Mouse (Mus musculus) kidney, postnatal 0 days (tissue): ENCODE measurements around the gene Sh3glb1. TPM values are rescaled to one million over a fixed set of nuclear protein-coding genes. Genes with fewer than 3 reads are reported as not detected.
"Not testable (repeated sequence)": the region's sequence is repeated elsewhere in the genome, so short reads cannot be mapped to it uniquely, and the experiment has no call there.

Experiments used
- ATAC-seq: fragments of 200-750 bp; cut with Nextera tagmentation; replicated peaks from 2 replicates; pipeline ENCODE4 v1.8.0; 2017; ENCODE audit warnings: low read depth, moderate number of reproducible peaks, moderate TSS enrichment, moderate library complexity; ENCODE audit not compliant: low FRiP score
- DNase-seq: peaks from one replicate; pipeline ENCODE4 v3.0.0-alpha.2; 2016; ENCODE audit warnings: low spot score
- H3K27ac ChIP-seq: fragments of 300-500 bp; sonication (generic); 2 replicates; pipeline ENCODE4 v1.5.1; 2014; ENCODE audit warnings: mild to moderate bottlenecking
- H3K27me3 ChIP-seq: fragments of 300-500 bp; sonication (generic); 2 replicates; pipeline ENCODE4 v1.6.1; 2014; ENCODE audit warnings: low read length, mixed read lengths; ENCODE audit not compliant: insufficient read depth
- H3K36me3 ChIP-seq: fragments of 300-500 bp; sonication (generic); 2 replicates; pipeline ENCODE4 v1.6.1; 2014; ENCODE audit warnings: low read length, mixed read lengths; ENCODE audit not compliant: insufficient read depth
- H3K4me1 ChIP-seq: fragments of 300-500 bp; sonication (generic); replicated peaks from 2 replicates; pipeline ENCODE4 v1.6.1; 2014; ENCODE audit warnings: antibody characterized with exemption, low read length, mixed read lengths; ENCODE audit not compliant: insufficient read depth
- H3K4me2 ChIP-seq: fragments of 300-500 bp; sonication (generic); 2 replicates; pipeline ENCODE4 v1.6.1; 2014; ENCODE audit warnings: mild to moderate bottlenecking, low read length, moderate library complexity, mixed read lengths
- H3K4me3 ChIP-seq: fragments of 300-500 bp; sonication (generic); replicated peaks from 2 replicates; pipeline ENCODE4 v1.5.1; 2014; ENCODE audit warnings: low read depth, low read length
- H3K9ac ChIP-seq: fragments of 300-500 bp; sonication (generic); 2 replicates; pipeline ENCODE4 v1.6.1; 2014; ENCODE audit warnings: low read depth, low read length
- H3K9me3 ChIP-seq: fragments of 300-500 bp; sonication (generic); replicated peaks from 2 replicates; pipeline ENCODE4 v1.6.1; 2016; ENCODE audit warnings: low read length, inconsistent platforms, mixed read lengths
- CTCF ChIP-seq: IDR thresholded peaks from 2 replicates; pipeline ENCODE4 v1.5.1; 2016; ENCODE audit warnings: antibody characterized with exemption, low read depth, mild to moderate bottlenecking, moderate library complexity
- WGBS: fragments of 180-500 bp; shearing (Covaris S2); extraction: QIAGEN DNeasy Blood & Tissue Kit; methylation state at CpG from one replicate; pipeline ENCODE4 v1.1.7; 2014; 5-methylcytosine and 5-hydroxymethylcytosine counted together
- polyA plus RNA-seq: library from polyadenylated mRNA; unstranded; fragments of >200 nt; fragmentation: Nextera tagmentation; extraction: Ambion mirVana; gene quantifications from 2 replicates; pipeline ENCODE4 v1.2.1, GENCODE M21; 2015

Sh3glb1 gene
- polyA plus RNA-seq, 1 experiment from 2014 or later, result 129 TPM

GRCm38 (mm10) chr3:144753120-144753519 lies 33.0 kb upstream of the Sh3glb1 start:
- DNase-seq, result no peak
- no peak overlapping the region for H3K4me3 ChIP-seq
- H3K27ac ChIP-seq, result no peak overlapping the region
- no peaks in the 10 kb centered on the region for H3K9me3 ChIP-seq
- H3K4me2 ChIP-seq, result no peak overlapping the region
- TF ChIP-seq CTCF, result peak; percentile 65
- H3K27me3 ChIP-seq, result no peaks in the 10 kb centered on the region
- WGBS, result 13% methylated on average over 2 of the region's 2 CpGs
- H3K9ac ChIP-seq, result no peak overlapping the region
- ATAC-seq, result no peak
- H3K4me1 ChIP-seq, result no peaks in the 10 kb centered on the region
- H3K36me3 ChIP-seq, result no peaks in the 10 kb centered on the region

GRCm38 (mm10) chr3:144749062-144749963 lies 29.2 kb upstream of the Sh3glb1 start:
- H3K27me3 ChIP-seq, ATAC-seq, H3K36me3 ChIP-seq, H3K4me1 ChIP-seq, H3K27ac ChIP-seq, H3K9ac ChIP-seq, H3K4me3 ChIP-seq, H3K9me3 ChIP-seq, DNase-seq, H3K4me2 ChIP-seq: not testable (repeated sequence)
- 52% methylated on average over 18 of the region's 21 CpGs for WGBS

- not testable (repeated sequence) for DNase-seq, H3K9me3 ChIP-seq, ATAC-seq, H3K27ac ChIP-seq, H3K9ac ChIP-seq, H3K4me2 ChIP-seq, H3K36me3 ChIP-seq, H3K4me1 ChIP-seq, H3K4me3 ChIP-seq, H3K27me3 ChIP-seq
- WGBS, result 46% methylated on average over 3 of the region's 3 CpGs
Observed at GRCm38 (mm10) chr3:144747706-144748105, 27.6 kb upstream of the Sh3glb1 start.

- H3K9ac ChIP-seq, H3K4me3 ChIP-seq, H3K36me3 ChIP-seq, ATAC-seq, H3K4me2 ChIP-seq, H3K27ac ChIP-seq, DNase-seq, H3K9me3 ChIP-seq, H3K27me3 ChIP-seq, H3K4me1 ChIP-seq: not testable (repeated sequence)
- WGBS, result 89% methylated on average over 24 of the region's 24 CpGs
Observed at GRCm38 (mm10) chr3:144738396-144738795, 18.3 kb upstream of the Sh3glb1 start.

GRCm38 (mm10) chr3:144736831-144737230 lies 16.7 kb upstream of the Sh3glb1 start:
- ATAC-seq (no peak), DNase-seq (peak; percentile 50)
- H3K9me3 ChIP-seq, result no peaks in the 10 kb centered on the region
- H3K27me3 ChIP-seq, result no peaks in the 10 kb centered on the region
- H3K36me3 ChIP-seq, result no peaks in the 10 kb centered on the region
- no peak overlapping the region for H3K4me2 ChIP-seq
- H3K9ac ChIP-seq, result no peak overlapping the region
- H3K4me3 ChIP-seq, result no peak overlapping the region
- 28% methylated on average over 9 of the region's 9 CpGs for WGBS
- H3K27ac ChIP-seq, result no peak overlapping the region
- peak; percentile 60 for TF ChIP-seq CTCF
- H3K4me1 ChIP-seq, result no peaks in the 10 kb centered on the region

GRCm38 (mm10) chr3:144723455-144723854 lies 3.3 kb upstream of the Sh3glb1 start:
- 44% methylated on average over 4 of the region's 4 CpGs for WGBS
- peak; percentile 53 for DNase-seq
- Histone ChIP-seq H3K4me3 (no peak overlapping the region), H3K9ac (no peak overlapping the region), H3K27me3 (no peaks in the 10 kb centered on the region), H3K9me3 (no peaks in the 10 kb centered on the region), H3K4me2 (no peak overlapping the region), H3K36me3 (no peaks in the 10 kb centered on the region), H3K4me1 (peaks cover 4% of the 10 kb centered on the region; the same call in 1 of the 2 replicates), H3K27ac (no peak overlapping the region)
- ATAC-seq, result no peak
- peak; percentile 73 for TF ChIP-seq CTCF

GRCm38 (mm10) chr3:144722566-144722965 lies 2.4 kb upstream of the Sh3glb1 start:
- not testable (repeated sequence) for H3K4me2 ChIP-seq

More at GRCm38 (mm10) chr3:144722566-144722965, 2.4 kb upstream of the Sh3glb1 start:
- H3K36me3 ChIP-seq, H3K27ac ChIP-seq, H3K9me3 ChIP-seq, H3K9ac ChIP-seq, DNase-seq, H3K4me3 ChIP-seq, ATAC-seq, H3K27me3 ChIP-seq: not testable (repeated sequence)
- WGBS, result 87% methylated on average over 3 of the region's 3 CpGs
- peaks cover 10% of the 10 kb centered on the region; the same call in 1 of the 2 replicates for H3K4me1 ChIP-seq
